ENCODE assay signal across 13 mouse cellular contexts in genomic region chr6:85252251-85253058, GRCm38 (mm10).
A peak's percentile ranks its signal among the peaks of the same experiment; 100 is the strongest.
DNase-seq lines count a peak whose midpoint lies in the region; ATAC-seq and TF ChIP-seq lines count a peak whose summit lies in the region.
"Had no signal": no experiment of that assay in that cellular context is flagged by ENCODE, and none has a peak within 500 bp of the region (broad histone marks: within the 10 kb centered on the region; RNA-seq: fewer than 3 reads in every experiment).

No protein-coding gene starts in this region.

- H3K36me3 ChIP-seq in hindbrain, embryonic 16.5 days (ENCODE audit: control insufficient read depth, insufficient read depth, low read length): no peaks in the 10 kb centered on the region
- H3K36me3 ChIP-seq in hindbrain, embryonic 11.5 days (ENCODE audit: control insufficient read depth, insufficient read depth, low read length): no peaks in the 10 kb centered on the region
- no peaks in the 10 kb centered on the region for H3K36me3 ChIP-seq in forebrain, embryonic 13.5 days (ENCODE audit: poor library complexity, severe bottlenecking)
- H3K36me3 ChIP-seq in kidney, postnatal 0 days (ENCODE audit: insufficient read depth, low read length): no peaks in the 10 kb centered on the region
- no peaks in the 10 kb centered on the region for H3K36me3 ChIP-seq in intestine, postnatal 0 days (ENCODE audit: control insufficient read depth, insufficient read depth)
- H3K36me3 ChIP-seq: liver, embryonic 13.5 days had no signal

- no peak overlapping the region for H3K4me2 ChIP-seq in hindbrain, embryonic 16.5 days (ENCODE audit: low read length)
- no peak overlapping the region for H3K4me2 ChIP-seq in hindbrain, embryonic 11.5 days (replicated peaks; ENCODE audit: low read depth, low read length)
- H3K4me2 ChIP-seq in forebrain, embryonic 13.5 days: no peak overlapping the region
- no peak overlapping the region for H3K4me2 ChIP-seq in kidney, postnatal 0 days (ENCODE audit: low read length)
- no peak overlapping the region for H3K4me2 ChIP-seq in intestine, postnatal 0 days (replicated peaks; ENCODE audit: low read depth)
- H3K4me2 ChIP-seq: liver, embryonic 13.5 days had no signal

- WGBS in hindbrain, embryonic 16.5 days: 56% methylated on average over 17 of the region's 17 CpGs
- WGBS in hindbrain, embryonic 11.5 days: 84% methylated on average over 17 of the region's 17 CpGs
- WGBS in forebrain, embryonic 13.5 days: 46% methylated on average over 17 of the region's 17 CpGs
- 50% methylated on average over 17 of the region's 17 CpGs for WGBS in kidney, postnatal 0 days
- WGBS in intestine, postnatal 0 days: 82% methylated on average over 17 of the region's 17 CpGs

- H3K4me1 ChIP-seq in hindbrain, embryonic 16.5 days (ENCODE audit: control insufficient read depth, insufficient read depth, low read depth, low read length): peaks cover 5% of the 10 kb centered on the region
- no peaks in the 10 kb centered on the region for H3K4me1 ChIP-seq in hindbrain, embryonic 11.5 days (replicated peaks; ENCODE audit: control insufficient read depth, insufficient read depth, low read length)
- H3K4me1 ChIP-seq in forebrain, embryonic 13.5 days: peaks cover 36% of the 10 kb centered on the region
- H3K4me1 ChIP-seq in kidney, postnatal 0 days (replicated peaks; ENCODE audit: insufficient read depth, low read length): 0 out of 2 replicates have a peak, but pooled peaks cover 2% of the 10 kb centered on the region
- H3K4me1 ChIP-seq in intestine, postnatal 0 days (replicated peaks; ENCODE audit: control insufficient read depth, insufficient read depth, low read length): no peaks in the 10 kb centered on the region

- no peak overlapping the region for H3K27ac ChIP-seq in hindbrain, embryonic 16.5 days (ENCODE audit: low read depth, low read length)
- no peak overlapping the region for H3K27ac ChIP-seq in hindbrain, embryonic 11.5 days (ENCODE audit: low read depth, low read length)
- H3K27ac ChIP-seq in forebrain, embryonic 13.5 days: peak overlapping the region; percentile 10; the same call in 1 of the 2 replicates
- H3K27ac ChIP-seq in kidney, postnatal 0 days: peak overlapping the region; percentile 80
- H3K27ac ChIP-seq in intestine, postnatal 0 days (ENCODE audit: low read depth, low read length): no peak overlapping the region
- H3K27ac ChIP-seq: liver, embryonic 13.5 days had no signal

- H3K9me3 ChIP-seq in hindbrain, embryonic 16.5 days (ENCODE audit: control insufficient read depth, low read length): no peaks in the 10 kb centered on the region
- H3K9me3 ChIP-seq in hindbrain, embryonic 11.5 days (ENCODE audit: control insufficient read depth, low read length): no peaks in the 10 kb centered on the region
- H3K9me3 ChIP-seq in forebrain, embryonic 13.5 days (replicated peaks): no peaks in the 10 kb centered on the region
- no peaks in the 10 kb centered on the region for H3K9me3 ChIP-seq in kidney, postnatal 0 days (replicated peaks; ENCODE audit: low read length)
- no peaks in the 10 kb centered on the region for H3K9me3 ChIP-seq in intestine, postnatal 0 days (ENCODE audit: control insufficient read depth)
- H3K9me3 ChIP-seq: liver, embryonic 13.5 days had no signal

- 0 out of 2 replicates have a peak, but pooled peaks have one; percentile 5 for TF ChIP-seq CTCF in kidney, postnatal 0 days (IDR thresholded peaks at IDR 0.05; ENCODE audit: low read depth)
- TF ChIP-seq CTCF in intestine, postnatal 0 days (IDR thresholded peaks at IDR 0.05; ENCODE audit: low read depth): no peak

- no peaks in the 10 kb centered on the region for H3K27me3 ChIP-seq in hindbrain, embryonic 16.5 days (replicated peaks; ENCODE audit: control insufficient read depth, insufficient read depth, low read length)
- H3K27me3 ChIP-seq in hindbrain, embryonic 11.5 days (ENCODE audit: control insufficient read depth, insufficient read depth, low read length): no peaks in the 10 kb centered on the region
- no peaks in the 10 kb centered on the region; the same call in 1 of the 2 replicates for H3K27me3 ChIP-seq in forebrain, embryonic 13.5 days
- no peaks in the 10 kb centered on the region for H3K27me3 ChIP-seq in kidney, postnatal 0 days (ENCODE audit: insufficient read depth, low read length)
- H3K27me3 ChIP-seq in intestine, postnatal 0 days (replicated peaks; ENCODE audit: control insufficient read depth, insufficient read depth, low read length): no peaks in the 10 kb centered on the region
- H3K27me3 ChIP-seq: liver, embryonic 13.5 days had no signal

- no peak for DNase-seq in hindbrain, embryonic 11.5 days (ENCODE audit: low spot score)
- DNase-seq in MN1 (ENCODE audit: low spot score): peak; percentile 50
- no peak for DNase-seq in kidney, postnatal 0 days (ENCODE audit: low spot score)
- DNase-seq in cerebellum, adult 9-10 months: no peak
- DNase-seq: gastrocnemius, postnatal 25 days; liver, embryonic 13.5 days; lung, postnatal 4 days; right cerebral cortex, postnatal 14 days had no signal

- ATAC-seq in hindbrain, embryonic 16.5 days: peak; percentile 59; the same call in 1 of the 2 replicates
- no peak for ATAC-seq in hindbrain, embryonic 11.5 days (ENCODE audit: low FRiP score)
- peak; percentile 45; the same call in 1 of the 2 replicates for ATAC-seq in forebrain, embryonic 13.5 days
- ATAC-seq in kidney, postnatal 0 days (replicated peaks; ENCODE audit: low FRiP score, low read depth): no peak
- ATAC-seq in intestine, postnatal 0 days: no peak
- no peak for ATAC-seq in megakaryocyte-erythroid progenitor cell, adult 5-6 weeks (replicated peaks; ENCODE audit: low FRiP score, low TSS enrichment, poor library complexity, severe bottlenecking)

- no peak overlapping the region for H3K9ac ChIP-seq in hindbrain, embryonic 16.5 days (ENCODE audit: low read depth, low read length)
- no peak overlapping the region for H3K9ac ChIP-seq in hindbrain, embryonic 11.5 days (ENCODE audit: low read depth, low read length)
- H3K9ac ChIP-seq in forebrain, embryonic 13.5 days: no peak overlapping the region
- H3K9ac ChIP-seq in kidney, postnatal 0 days (ENCODE audit: low read depth, low read length): no peak overlapping the region
- no peak overlapping the region for H3K9ac ChIP-seq in intestine, postnatal 0 days (ENCODE audit: low read depth, low read length)
- H3K9ac ChIP-seq: liver, embryonic 13.5 days had no signal

- H3K4me3 ChIP-seq in hindbrain, embryonic 16.5 days (ENCODE audit: low read length): no peak overlapping the region
- no peak overlapping the region for H3K4me3 ChIP-seq in hindbrain, embryonic 11.5 days (ENCODE audit: low read depth, low read length)
- H3K4me3 ChIP-seq in forebrain, embryonic 13.5 days: no peak overlapping the region
- H3K4me3 ChIP-seq in kidney, postnatal 0 days (replicated peaks; ENCODE audit: low read depth, low read length): no peak overlapping the region
- no peak overlapping the region for H3K4me3 ChIP-seq in intestine, postnatal 0 days (ENCODE audit: low read depth, low read length)
- H3K4me3 ChIP-seq: erythroblast, embryonic 14.5 days; liver, embryonic 13.5 days had no signal

Comparison
In these comparisons a context has a peak if more than half of its experiments do, and no peak if none do; other contexts are left out.
1. ATAC-seq: peak in hindbrain, embryonic 16.5 days (single experiment) and forebrain, embryonic 13.5 days (single experiment); none in hindbrain, embryonic 11.5 days (single experiment), kidney, postnatal 0 days (single experiment), intestine, postnatal 0 days (single experiment) and megakaryocyte-erythroid progenitor cell, adult 5-6 weeks (single experiment).
2. H3K27ac ChIP-seq: peak in forebrain, embryonic 13.5 days (single experiment) and kidney, postnatal 0 days (single experiment); none in hindbrain, embryonic 16.5 days (single experiment), hindbrain, embryonic 11.5 days (single experiment) and intestine, postnatal 0 days (single experiment).